Mouse (Mus musculus): ENCODE measurements around the gene Schip1. TPM values are rescaled to one million over a fixed set of nuclear protein-coding genes. Genes with fewer than 3 reads are reported as not detected.

Schip1 gene
- polyA plus RNA-seq, 1 experiment from 2014 or later: 29.7 TPM

DNA sequence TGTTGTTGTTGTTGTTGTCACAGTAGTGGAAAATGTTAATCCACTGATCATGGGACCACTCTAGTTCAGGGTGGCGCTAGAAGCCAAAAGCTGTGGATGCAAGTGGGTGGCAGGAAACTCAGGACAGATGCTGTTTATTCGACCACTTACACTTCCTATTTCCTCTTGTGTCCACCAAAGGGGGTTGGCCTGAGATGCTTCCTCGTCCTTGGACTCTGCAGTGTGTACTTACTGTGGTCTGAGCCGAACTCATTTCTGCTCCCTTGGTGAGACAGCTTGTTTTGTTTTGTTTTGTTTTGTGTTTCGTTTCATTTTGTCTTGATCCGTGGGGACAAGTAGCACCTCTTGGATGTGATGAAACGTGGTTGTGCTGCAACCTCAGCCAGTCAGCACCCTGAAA is 578.3 kb downstream of the Schip1 start:
- Histone ChIP-seq H3K9me3 (ENCODE audit: control insufficient read depth, low read length) (no peaks in the 10 kb centered on the region), H3K27ac (ENCODE audit: low read length) (no peak overlapping the region), H3K4me2 (ENCODE audit: low read depth, low read length) (no peak overlapping the region), H3K4me3 (ENCODE audit: low read length) (no peak overlapping the region), H3K36me3 (ENCODE audit: control insufficient read depth, insufficient read depth, low read length) (no peaks in the 10 kb centered on the region), H3K4me1 (ENCODE audit: control insufficient read depth, insufficient read depth, low read length) (no peaks in the 10 kb centered on the region), H3K27me3 (replicated peaks; ENCODE audit: control insufficient read depth, insufficient read depth, low read length) (no peaks in the 10 kb centered on the region), H3K9ac (ENCODE audit: low read depth, low read length) (no peak overlapping the region)
- WGBS: 82% methylated on average over 7 of the region's 7 CpGs
- ATAC-seq: no peak

DNA sequence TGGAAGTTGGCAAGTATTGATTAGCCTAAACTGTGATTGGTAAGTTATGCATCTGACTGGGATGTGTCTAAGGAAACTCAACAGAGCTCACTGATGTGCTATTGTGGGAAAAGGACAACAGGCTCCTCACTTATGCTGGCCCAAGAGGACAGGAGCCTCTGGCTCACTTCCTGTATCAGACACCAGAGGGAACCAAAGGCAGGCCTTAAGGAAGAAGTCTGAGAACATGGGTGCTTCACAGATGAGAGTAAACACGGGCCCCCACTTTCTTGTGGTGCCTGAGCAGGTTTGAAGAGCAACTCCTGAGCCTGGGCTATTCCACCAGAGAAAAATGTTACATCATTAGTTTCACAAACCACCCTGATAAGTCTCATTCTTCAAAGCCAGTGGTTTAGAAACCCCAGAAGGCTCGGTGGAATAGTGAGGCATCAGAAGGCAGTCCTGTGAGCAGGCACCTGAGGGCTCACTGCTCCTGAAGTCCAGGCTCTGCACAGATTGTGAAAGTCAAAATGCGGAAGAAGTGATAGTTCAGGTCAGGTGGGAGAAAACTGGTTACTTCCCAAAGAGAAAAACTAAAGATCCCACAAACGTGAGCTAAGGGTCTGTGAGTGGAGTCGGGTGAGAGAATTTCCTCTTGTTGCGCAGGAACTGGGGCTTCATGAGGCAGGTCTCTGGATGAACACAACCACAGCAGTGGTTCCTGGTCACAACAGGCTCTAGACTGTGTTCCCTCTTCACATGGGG is 582.0 kb downstream of the Schip1 start:
- no peak overlapping the region for H3K4me3 ChIP-seq (ENCODE audit: low read length)
- no peaks in the 10 kb centered on the region for H3K27me3 ChIP-seq (replicated peaks; ENCODE audit: control insufficient read depth, insufficient read depth, low read length)
- H3K9me3 ChIP-seq (ENCODE audit: control insufficient read depth, low read length): no peaks in the 10 kb centered on the region
- H3K4me2 ChIP-seq (ENCODE audit: low read depth, low read length): no peak overlapping the region
- no peaks in the 10 kb centered on the region for H3K4me1 ChIP-seq (ENCODE audit: control insufficient read depth, insufficient read depth, low read length)
- no peak for ATAC-seq
- no peak overlapping the region for H3K9ac ChIP-seq (ENCODE audit: low read depth, low read length)
- H3K27ac ChIP-seq (ENCODE audit: low read length): no peak overlapping the region
- WGBS: 85% methylated on average over 6 of the region's 6 CpGs
- no peaks in the 10 kb centered on the region for H3K36me3 ChIP-seq (ENCODE audit: control insufficient read depth, insufficient read depth, low read length)

DNA sequence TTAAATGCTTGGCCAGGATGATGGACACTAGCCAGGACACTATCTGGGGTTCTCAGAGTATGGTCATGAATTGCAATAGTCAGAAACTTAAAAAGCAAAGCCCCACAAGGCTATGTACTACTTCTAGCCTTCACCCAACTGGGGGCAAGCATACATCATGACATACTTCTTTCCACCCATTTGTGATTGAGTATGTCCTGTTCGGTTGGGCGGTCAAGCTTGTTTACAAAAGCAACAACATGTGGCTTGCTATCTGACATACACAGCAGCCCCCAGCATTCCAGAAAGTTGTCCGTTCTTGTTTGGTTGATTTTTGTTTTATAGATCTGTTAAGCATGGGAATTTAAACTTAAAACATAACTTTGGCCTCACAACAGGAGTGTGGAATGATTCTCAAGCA is 582.7 kb downstream of the Schip1 start:
- Histone ChIP-seq H3K4me1 (ENCODE audit: control insufficient read depth, insufficient read depth, low read length) (no peaks in the 10 kb centered on the region), H3K4me3 (ENCODE audit: low read length) (no peak overlapping the region), H3K9me3 (ENCODE audit: control insufficient read depth, low read length) (no peaks in the 10 kb centered on the region), H3K4me2 (ENCODE audit: low read depth, low read length) (no peak overlapping the region), H3K9ac (ENCODE audit: low read depth, low read length) (no peak overlapping the region), H3K27ac (ENCODE audit: low read length) (no peak overlapping the region), H3K36me3 (ENCODE audit: control insufficient read depth, insufficient read depth, low read length) (no peaks in the 10 kb centered on the region), H3K27me3 (replicated peaks; ENCODE audit: control insufficient read depth, insufficient read depth, low read length) (no peaks in the 10 kb centered on the region)
- ATAC-seq: no peak
- WGBS: 69% methylated on average over 3 of the region's 3 CpGs

DNA sequence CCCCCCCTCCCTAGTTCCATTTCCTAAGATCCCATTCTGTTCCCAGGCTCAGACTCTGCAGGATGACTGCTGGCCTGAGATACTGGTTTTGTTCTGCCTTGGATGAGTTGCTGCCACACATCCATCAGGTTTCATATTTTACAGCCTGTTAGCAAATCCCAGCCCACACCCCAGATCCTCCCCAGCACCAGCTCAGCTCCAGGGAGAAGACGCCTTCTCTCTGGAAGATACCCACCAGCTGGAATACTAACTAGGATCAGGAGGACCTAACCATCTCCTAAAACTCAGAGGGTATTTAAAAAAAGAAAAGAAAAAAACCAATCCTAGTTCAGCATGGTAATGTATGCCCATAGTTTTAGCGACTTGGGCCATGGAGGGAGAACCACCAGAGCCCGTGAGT is 585.6 kb downstream of the Schip1 start:
- no peaks in the 10 kb centered on the region for H3K27me3 ChIP-seq (replicated peaks; ENCODE audit: control insufficient read depth, insufficient read depth, low read length)
- H3K9ac ChIP-seq (ENCODE audit: low read depth, low read length): no peak overlapping the region
- H3K9me3 ChIP-seq (ENCODE audit: control insufficient read depth, low read length): no peaks in the 10 kb centered on the region
- no peak overlapping the region for H3K4me3 ChIP-seq (ENCODE audit: low read length)
- no peak overlapping the region for H3K4me2 ChIP-seq (ENCODE audit: low read depth, low read length)
- no peaks in the 10 kb centered on the region for H3K36me3 ChIP-seq (ENCODE audit: control insufficient read depth, insufficient read depth, low read length)
- WGBS: 90% methylated on average over 3 of the region's 3 CpGs
- no peaks in the 10 kb centered on the region for H3K4me1 ChIP-seq (ENCODE audit: control insufficient read depth, insufficient read depth, low read length)
- ATAC-seq: no peak
- no peak overlapping the region for H3K27ac ChIP-seq (ENCODE audit: low read length)

DNA sequence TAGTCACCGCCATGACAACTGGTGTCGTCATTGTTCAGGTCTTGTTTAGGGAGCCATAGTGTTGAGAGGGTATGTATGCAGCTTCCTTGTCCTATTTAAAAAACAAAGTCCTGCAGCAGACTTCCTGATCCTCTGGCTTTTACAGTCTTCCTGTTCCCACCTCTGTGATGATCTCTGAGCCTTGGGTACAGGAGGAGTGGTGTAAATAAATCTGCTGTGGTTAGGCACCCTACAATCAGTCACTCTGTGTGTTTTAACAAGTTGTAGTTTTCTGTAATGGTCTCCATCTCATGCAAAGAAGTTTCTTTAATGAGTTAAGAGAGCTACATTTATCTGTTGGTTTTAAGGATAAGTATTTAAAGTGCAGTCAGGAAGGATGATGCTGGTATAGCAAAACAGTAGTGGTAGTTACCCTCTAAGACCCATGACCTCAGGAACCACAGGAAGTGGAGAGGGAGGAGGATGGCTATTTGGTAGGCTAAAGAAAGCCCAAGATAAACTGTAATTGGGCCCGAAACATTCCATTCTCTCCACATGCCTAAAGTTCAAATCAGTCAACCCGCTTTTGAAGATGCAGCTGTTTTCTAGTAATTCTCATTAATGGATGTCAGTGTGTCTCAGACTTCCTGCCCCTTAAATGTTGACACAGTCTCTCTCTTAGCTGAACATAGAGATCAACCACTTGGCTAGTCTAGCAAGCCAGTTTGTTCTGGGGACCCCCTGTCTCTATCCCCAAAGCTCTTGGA is 592.2 kb downstream of the Schip1 start:
- Histone ChIP-seq H3K4me3 (ENCODE audit: low read length) (no peak overlapping the region), H3K9me3 (ENCODE audit: control insufficient read depth, low read length) (no peaks in the 10 kb centered on the region), H3K27ac (ENCODE audit: low read length) (no peak overlapping the region), H3K27me3 (replicated peaks; ENCODE audit: control insufficient read depth, insufficient read depth, low read length) (no peaks in the 10 kb centered on the region), H3K9ac (ENCODE audit: low read depth, low read length) (no peak overlapping the region), H3K36me3 (ENCODE audit: control insufficient read depth, insufficient read depth, low read length) (no peaks in the 10 kb centered on the region), H3K4me1 (ENCODE audit: control insufficient read depth, insufficient read depth, low read length) (no peaks in the 10 kb centered on the region), H3K4me2 (ENCODE audit: low read depth, low read length) (no peak overlapping the region)
- WGBS: 73% methylated on average over 4 of the region's 4 CpGs
- ATAC-seq: no peak

DNA sequence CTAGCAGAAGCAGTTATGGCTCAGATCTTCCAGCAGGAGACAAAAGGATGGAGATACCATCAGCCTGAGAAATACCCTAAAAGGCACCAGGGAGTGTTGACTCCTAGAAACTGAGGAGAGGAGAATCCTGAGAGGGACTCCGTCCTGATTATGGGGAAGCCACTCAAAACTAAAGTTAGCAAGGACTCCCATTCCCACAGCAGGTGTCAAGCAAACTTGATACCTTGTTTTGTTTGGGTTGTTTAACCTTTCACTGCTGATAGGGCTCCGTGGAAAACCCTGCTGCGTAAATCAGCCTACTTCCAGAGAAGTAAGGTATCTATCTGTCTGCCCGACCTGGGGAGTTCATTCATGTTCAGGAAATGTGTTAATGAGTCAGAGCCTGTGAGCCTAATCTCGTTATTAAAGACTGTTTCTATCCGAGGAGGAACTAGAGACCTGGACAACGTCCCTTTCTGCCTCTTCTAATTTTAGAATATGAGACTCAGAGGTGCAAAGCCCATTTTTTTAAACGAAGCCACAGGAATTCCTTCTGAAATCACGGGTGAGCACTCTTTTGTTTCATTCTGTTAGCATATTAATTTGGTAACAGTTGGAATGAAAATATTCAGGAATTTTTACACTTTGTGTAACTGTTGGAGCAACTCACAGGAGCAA is 593.1 kb downstream of the Schip1 start:
- 33% methylated on average over 9 of the region's 9 CpGs for WGBS
- Histone ChIP-seq H3K4me1 (ENCODE audit: control insufficient read depth, insufficient read depth, low read length) (no peaks in the 10 kb centered on the region), H3K9ac (ENCODE audit: low read depth, low read length) (no peak overlapping the region), H3K4me3 (ENCODE audit: low read length) (no peak overlapping the region), H3K9me3 (ENCODE audit: control insufficient read depth, low read length) (no peaks in the 10 kb centered on the region), H3K36me3 (ENCODE audit: control insufficient read depth, insufficient read depth, low read length) (no peaks in the 10 kb centered on the region), H3K27me3 (replicated peaks; ENCODE audit: control insufficient read depth, insufficient read depth, low read length) (no peaks in the 10 kb centered on the region), H3K4me2 (ENCODE audit: low read depth, low read length) (no peak overlapping the region), H3K27ac (ENCODE audit: low read length) (no peak overlapping the region)
- no peak for ATAC-seq

DNA sequence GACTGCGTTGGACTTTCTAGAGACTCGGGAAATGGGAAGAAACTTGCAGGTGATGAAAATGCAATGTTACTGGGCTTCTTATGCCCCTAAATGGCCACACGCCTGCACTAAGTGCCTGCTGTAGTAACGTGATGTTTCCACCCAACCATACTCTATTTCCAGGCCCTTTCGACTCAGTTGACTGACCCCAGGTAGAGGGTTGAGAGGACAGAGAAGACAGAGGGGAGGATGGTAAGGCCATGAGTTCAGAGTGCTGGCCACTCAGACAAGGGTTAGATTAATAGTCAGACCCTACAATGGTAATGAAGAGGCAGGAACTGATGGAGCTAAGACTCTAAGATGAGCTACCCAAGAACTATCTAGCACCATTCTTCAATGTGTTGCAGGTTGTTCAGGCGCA is 595.4 kb downstream of the Schip1 start:
- H3K9ac ChIP-seq (ENCODE audit: low read depth, low read length): no peak overlapping the region
- 94% methylated on average over 6 of the region's 6 CpGs for WGBS
- H3K4me2 ChIP-seq (ENCODE audit: low read depth, low read length): no peak overlapping the region
- H3K27ac ChIP-seq (ENCODE audit: low read length): no peak overlapping the region
- H3K9me3 ChIP-seq (ENCODE audit: control insufficient read depth, low read length): no peaks in the 10 kb centered on the region
- no peak overlapping the region for H3K4me3 ChIP-seq (ENCODE audit: low read length)
- no peaks in the 10 kb centered on the region for H3K27me3 ChIP-seq (replicated peaks; ENCODE audit: control insufficient read depth, insufficient read depth, low read length)
- no peak for ATAC-seq
- H3K4me1 ChIP-seq (ENCODE audit: control insufficient read depth, insufficient read depth, low read length): no peaks in the 10 kb centered on the region
- no peaks in the 10 kb centered on the region for H3K36me3 ChIP-seq (ENCODE audit: control insufficient read depth, insufficient read depth, low read length)

DNA sequence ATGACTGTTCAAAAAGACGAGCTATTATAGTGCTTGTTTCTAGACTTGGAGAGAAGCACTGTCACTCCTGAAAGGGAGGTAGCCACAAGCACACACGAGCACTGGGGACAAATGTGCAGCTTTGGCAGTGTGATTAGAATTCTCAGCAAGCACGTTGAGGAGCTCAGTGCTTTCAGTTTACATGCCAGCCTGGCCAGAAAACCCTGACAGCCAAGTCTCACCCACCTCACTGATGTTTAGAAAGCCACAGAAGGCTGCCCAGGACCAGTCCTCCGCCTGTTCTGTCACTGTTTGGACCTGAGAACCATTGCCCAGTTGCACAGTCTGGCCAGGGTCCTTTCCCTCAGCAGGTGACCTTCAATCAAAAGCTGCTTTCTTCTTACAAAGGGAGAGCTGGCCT is 595.9 kb downstream of the Schip1 start:
- 64% methylated on average over 4 of the region's 4 CpGs for WGBS
- ATAC-seq: no peak

DNA sequence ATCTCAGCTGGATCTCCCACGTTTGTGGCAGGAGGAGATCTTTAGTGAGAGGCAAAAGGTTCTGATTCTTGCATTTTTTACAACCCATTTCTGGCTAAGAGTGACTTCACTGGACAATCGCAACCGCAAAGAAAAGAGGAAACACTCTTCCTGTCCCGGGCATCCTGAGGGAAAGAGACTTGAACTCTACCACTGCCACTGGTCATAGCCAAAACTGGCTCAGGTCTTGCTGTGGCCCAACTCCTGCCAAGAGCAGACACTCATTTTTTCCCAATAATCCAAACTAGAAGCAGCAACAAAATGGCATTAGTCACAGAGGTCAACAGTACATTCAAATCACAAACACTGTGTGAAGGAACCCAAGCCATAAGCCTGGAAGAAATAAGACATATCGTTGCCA is 597.8 kb downstream of the Schip1 start:
- Histone ChIP-seq H3K4me2 (ENCODE audit: low read depth, low read length) (no peak overlapping the region), H3K27ac (ENCODE audit: low read length) (no peak overlapping the region), H3K9me3 (ENCODE audit: control insufficient read depth, low read length) (no peaks in the 10 kb centered on the region), H3K36me3 (ENCODE audit: control insufficient read depth, insufficient read depth, low read length) (no peaks in the 10 kb centered on the region), H3K4me1 (ENCODE audit: control insufficient read depth, insufficient read depth, low read length) (no peaks in the 10 kb centered on the region), H3K4me3 (ENCODE audit: low read length) (no peak overlapping the region), H3K27me3 (replicated peaks; ENCODE audit: control insufficient read depth, insufficient read depth, low read length) (no peaks in the 10 kb centered on the region), H3K9ac (ENCODE audit: low read depth, low read length) (no peak overlapping the region)
- 75% methylated on average over 5 of the region's 5 CpGs for WGBS
- no peak for ATAC-seq

More for the DNA sequence above, 595.9 kb downstream of the Schip1 start:
- no peak overlapping the region for H3K4me2 ChIP-seq (ENCODE audit: low read depth, low read length)
- no peaks in the 10 kb centered on the region for H3K27me3 ChIP-seq (replicated peaks; ENCODE audit: control insufficient read depth, insufficient read depth, low read length)
- H3K4me1 ChIP-seq (ENCODE audit: control insufficient read depth, insufficient read depth, low read length): no peaks in the 10 kb centered on the region
- no peak overlapping the region for H3K4me3 ChIP-seq (ENCODE audit: low read length)
- H3K27ac ChIP-seq (ENCODE audit: low read length): no peak overlapping the region
- no peaks in the 10 kb centered on the region for H3K36me3 ChIP-seq (ENCODE audit: control insufficient read depth, insufficient read depth, low read length)
- no peaks in the 10 kb centered on the region for H3K9me3 ChIP-seq (ENCODE audit: control insufficient read depth, low read length)
- H3K9ac ChIP-seq (ENCODE audit: low read depth, low read length): no peak overlapping the region

All from intestine, embryonic 16.5 days (tissue).